Mouse (Mus musculus) adrenal gland, adult 8-10 months (tissue): ENCODE measurements at regions not wholly inside any gene's neighbourhood (a gene's known extent, or its start where the extent isn't known, plus 50 kb on each side); places are given as distances from the start of the nearest gene placed in this dataset.

Experiments
- DNase-seq: peaks from one replicate; pipeline ENCODE4 v3.0.0; 2022

- DNase-seq = no peak
Observed at GRCm38 (mm10) chr19:60148313-60148965, 78.1 kb downstream of the Fam204a start.

GRCm38 (mm10) chr19:60146451-60147190 lies 79.9 kb downstream of the Fam204a start:
- no peak for DNase-seq

DNA sequence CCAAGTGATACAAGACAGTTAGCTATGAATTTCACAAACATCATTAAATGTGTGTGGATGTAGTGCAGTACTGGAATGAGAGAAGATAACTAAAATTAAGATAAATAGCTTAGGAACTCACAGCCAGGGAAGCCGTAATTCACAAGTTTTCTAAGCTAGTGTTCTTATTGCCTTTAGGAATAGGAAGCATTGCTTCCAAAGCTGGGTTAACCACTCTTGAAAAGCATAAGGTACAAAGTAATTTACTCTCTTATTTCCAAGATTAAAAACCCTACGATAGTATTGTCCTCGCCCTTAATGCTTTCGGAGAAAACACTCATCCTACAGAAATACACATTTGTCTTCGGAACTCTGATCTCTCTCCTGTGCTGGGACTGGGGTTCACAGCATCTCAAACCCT lies 81.3 kb downstream of the Fam204a start:
- no peak for DNase-seq

- peak; percentile 62 for DNase-seq
Observed at GRCm38 (mm10) chr19:60144336-60144989, 82.0 kb downstream of the Fam204a start.

DNA sequence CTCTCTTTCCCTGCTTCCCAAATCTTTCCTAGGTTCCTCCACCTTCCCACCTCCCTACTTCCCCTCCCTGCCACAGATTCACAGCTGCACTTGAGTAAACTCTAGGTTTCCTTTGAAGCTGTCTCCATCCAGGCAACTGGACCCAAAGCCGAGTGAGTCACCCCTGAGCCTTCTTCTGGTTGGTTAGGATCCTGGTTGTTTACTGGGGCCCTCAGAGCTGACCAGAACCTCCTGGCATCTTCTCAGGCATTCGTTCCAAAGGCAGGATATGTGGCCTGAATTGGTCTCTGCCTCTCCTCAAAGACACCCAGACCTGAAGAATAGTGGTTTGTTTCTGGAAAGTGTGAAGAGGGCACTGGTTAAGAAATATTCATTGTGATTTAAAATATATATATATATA lies 87.6 kb downstream of the Fam204a start:
- no peak for DNase-seq

DNA sequence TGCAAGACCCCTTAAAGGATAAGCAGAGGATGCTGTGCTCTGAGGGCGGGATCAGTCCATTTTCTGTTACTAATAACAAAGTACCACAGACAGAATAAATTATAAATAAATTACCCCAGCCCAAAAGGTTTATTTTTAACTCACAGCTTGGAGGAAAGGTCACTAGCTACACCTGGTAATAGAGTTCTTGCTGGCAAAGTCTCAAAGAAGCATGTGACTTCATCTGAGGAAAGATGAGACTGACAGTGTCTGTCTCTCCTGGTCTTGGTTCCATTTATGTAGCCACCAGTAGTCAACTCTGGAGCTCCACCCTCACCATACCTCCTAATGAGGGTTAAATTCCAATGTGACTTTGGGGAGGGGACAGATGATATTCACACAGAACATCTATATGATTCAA lies 90.0 kb downstream of the Fam204a start:
- DNase-seq = no peak

DNA sequence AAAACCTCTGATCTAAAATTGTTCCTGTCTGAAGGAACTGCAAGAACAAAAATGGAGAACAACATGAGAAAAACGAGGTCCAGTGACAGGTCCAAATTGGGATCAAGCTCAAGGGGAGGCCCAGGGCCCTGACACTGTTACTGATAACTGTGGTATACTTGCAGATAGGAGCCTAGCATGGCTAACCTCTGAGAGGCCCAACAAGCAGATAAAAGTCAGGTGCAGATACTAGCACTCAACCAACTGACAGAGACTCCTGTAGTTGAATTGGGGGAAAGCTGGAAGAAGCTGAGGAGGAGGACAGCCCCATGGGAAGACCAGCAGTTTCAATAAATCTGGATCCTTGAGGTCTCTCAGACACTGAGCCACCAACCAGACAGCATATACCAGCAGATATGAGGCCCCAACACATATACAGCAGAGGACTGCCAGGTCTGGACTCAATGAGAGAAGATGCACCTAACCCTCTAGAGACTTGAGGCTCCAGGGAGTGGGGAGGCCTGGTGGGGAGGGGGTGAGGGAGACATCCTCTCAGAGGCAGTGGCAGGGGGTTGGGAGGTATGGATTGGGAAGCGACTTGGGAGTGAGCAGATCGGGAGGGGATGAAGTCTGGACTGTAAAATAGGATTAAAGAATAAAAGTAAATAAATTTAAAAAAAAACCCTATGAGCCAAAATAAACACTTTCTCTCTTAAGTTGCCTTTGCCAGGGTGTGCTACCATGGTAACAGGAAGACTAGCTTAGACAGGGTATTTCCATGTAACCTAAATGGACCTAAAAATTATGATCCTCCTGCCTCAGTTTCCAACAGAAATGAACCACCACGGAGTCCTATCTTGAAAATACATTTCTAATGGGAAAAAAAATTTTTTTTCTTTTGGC lies 91.8 kb downstream of the Fam204a start:
- DNase-seq = no peak

DNA sequence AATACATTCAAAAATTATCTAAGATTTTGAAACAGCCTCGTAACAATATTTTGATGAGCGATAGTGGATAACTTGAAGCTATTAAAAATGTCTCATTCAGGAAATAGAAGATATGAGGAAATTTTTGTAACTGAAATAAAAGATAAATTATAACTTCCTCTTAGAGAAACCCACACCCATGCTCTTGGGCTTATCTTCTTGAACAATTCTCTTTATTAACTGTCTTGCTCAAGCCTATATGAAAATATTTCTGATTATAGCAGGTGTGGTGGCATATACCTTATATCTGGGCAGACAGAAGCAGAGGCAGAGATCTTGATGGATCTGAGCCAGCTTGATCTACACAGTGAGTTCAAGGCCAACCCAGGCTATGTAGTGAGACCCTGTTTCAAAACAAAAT lies 96.9 kb downstream of the Fam204a start:
- no peak for DNase-seq

- no peak for DNase-seq
Observed at GRCm38 (mm10) chr19:60124638-60125037, 101.9 kb downstream of the Fam204a start.

GRCm38 (mm10) chr19:60120917-60121316 lies 105.6 kb downstream of the Fam204a start:
- no peak for DNase-seq

- peak; percentile 2 for DNase-seq
Observed at GRCm38 (mm10) chr19:60119051-60119450, 107.5 kb downstream of the Fam204a start.

GRCm38 (mm10) chr19:60113666-60114388 lies 112.7 kb downstream of the Fam204a start:
- no peak for DNase-seq

- no peak for DNase-seq
Observed at GRCm38 (mm10) chr19:60110278-60110677, 116.2 kb downstream of the Fam204a start.

GRCm38 (mm10) chr19:60109488-60109887 lies 117.0 kb downstream of the Fam204a start:
- no peak for DNase-seq

- no peak for DNase-seq
Observed at GRCm38 (mm10) chr19:60097915-60098314, 128.6 kb downstream of the Fam204a start.

DNA sequence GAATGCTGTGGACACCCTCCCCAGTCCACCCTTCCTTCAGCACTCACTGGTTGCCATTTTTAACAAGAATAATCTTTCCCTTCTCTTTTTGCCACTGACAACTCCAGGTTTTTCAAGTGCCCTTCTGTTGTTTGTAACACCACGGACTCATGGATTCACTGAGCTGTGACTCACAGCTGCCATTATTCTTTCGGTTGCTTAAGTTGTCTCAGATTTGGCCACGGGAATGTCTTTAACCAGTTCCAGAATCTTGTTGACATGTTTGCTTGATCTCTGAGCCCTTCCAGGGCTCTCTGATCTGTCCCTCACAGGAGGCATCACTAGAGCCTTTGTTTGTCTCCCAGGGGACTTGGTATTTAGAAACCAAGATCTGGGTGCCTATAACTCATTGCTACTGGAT lies 131.5 kb upstream of the Rab11fip2 start:
- DNase-seq = peak; percentile 7

DNA sequence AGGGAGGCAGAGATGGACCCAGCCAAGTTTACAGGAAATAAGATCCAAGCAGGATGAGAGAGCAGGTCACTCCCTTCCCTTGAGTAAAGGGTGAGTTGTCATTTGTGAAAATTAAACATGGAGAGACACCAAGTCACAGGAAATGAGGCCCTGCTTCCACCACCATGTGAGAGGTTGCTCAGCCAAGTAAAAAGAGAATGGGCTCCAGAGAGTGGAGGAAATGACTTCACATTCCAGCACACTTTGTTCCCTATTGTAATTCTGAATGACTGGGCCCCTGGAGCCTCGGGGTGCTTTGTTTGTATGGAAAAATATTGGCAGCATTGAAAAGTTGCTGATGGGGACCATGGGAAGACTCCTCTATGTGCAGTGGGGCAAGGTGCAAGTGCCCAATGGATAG lies 129.9 kb upstream of the Rab11fip2 start:
- no peak for DNase-seq

DNA sequence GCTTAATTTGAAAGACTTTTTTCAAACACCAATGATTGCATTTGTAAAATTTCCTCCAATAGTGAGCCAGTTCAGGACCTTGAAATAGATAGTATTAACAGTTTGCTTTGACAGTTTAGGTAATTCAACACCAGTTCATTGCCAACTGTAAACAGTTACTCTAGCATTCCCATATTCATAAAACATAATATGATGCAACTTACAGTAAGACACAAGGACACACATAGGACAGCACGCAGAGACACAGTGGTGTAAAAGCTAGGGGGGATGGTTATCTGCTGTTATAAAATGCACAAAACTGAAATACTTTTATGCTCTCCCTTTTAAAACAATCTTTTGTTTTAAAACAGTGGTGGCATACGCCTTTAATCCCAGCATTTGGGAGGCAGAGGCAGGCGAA lies 122.7 kb upstream of the Rab11fip2 start:
- no peak for DNase-seq

GRCm38 (mm10) chr19:60055121-60055874 lies 111.8 kb upstream of the Rab11fip2 start:
- no peak for DNase-seq

DNA sequence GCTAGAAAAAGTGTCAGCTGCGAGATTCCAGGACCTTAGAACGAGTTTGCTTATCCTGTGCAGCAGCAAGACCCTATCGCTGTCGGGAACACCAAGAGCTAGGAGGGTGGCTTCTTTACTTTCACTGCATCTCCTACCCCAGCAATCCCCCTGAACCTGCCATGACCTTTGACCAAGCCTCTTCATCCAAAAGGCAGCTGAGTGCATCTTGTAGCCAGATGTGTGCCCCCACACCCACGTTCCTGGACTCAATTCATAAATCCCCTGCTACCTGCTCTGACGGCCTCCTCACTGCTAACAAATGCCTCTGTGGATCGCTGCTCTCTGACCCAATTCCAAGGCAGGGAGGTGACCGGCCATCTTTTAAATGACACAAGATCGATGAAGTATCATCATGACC lies 107.7 kb upstream of the Rab11fip2 start:
- no peak for DNase-seq

- no peak for DNase-seq
Observed at GRCm38 (mm10) chr19:60040721-60041120, 97.3 kb upstream of the Rab11fip2 start.
